Comparison of ENCODE assay signal across 23 mouse cellular contexts in genomic region chr12:98701564-98701963, GRCm38 (mm10). TPM values are rescaled to one million over a fixed set of nuclear protein-coding genes. Genes with fewer than 3 reads are reported as not detected.
DNase-seq lines count a peak whose midpoint lies in the region; ATAC-seq lines count a peak whose summit lies in the region.
"Had no signal": no experiment of that assay in that cellular context is flagged by ENCODE, and none has a peak within 500 bp of the region (broad histone marks: within the 10 kb centered on the region; RNA-seq: fewer than 3 reads in every experiment).

No protein-coding gene starts in this region.

- intact Hi-C loops in left cerebral cortex, postnatal 4 days (cut with DNase I), result no loop called here

- H3K27ac ChIP-seq in forebrain, embryonic 14.5 days (ENCODE audit: low read depth, low read length), result peak overlapping the region; percentile 66
- no peak overlapping the region for H3K27ac ChIP-seq in forebrain, embryonic 10.5 days
- H3K27ac ChIP-seq: embryonic facial prominence, embryonic 15.5 days; heart, embryonic 13.5 days; hindbrain, embryonic 15.5 days; left cerebral cortex, adult 2 months; limb, embryonic 10.5 days; neural tube, embryonic 15.5 days had no signal

- H3K4me2 ChIP-seq in forebrain, embryonic 14.5 days (ENCODE audit: low read length), result no peak overlapping the region
- H3K4me2 ChIP-seq: embryonic facial prominence, embryonic 15.5 days; heart, embryonic 13.5 days; hindbrain, embryonic 15.5 days; neural tube, embryonic 15.5 days had no signal

- DNase-seq in forebrain, embryonic 14.5 days (ENCODE audit: low spot score), result peak; percentile 23
- no peak for DNase-seq in forebrain, embryonic 10.5 days (ENCODE audit: extremely low spot score, low spot score)
- peak; percentile 42 for DNase-seq in left cerebral cortex, postnatal 4 days
- no peak for DNase-seq in left cerebral cortex, adult 11 months (ENCODE audit: low spot score)
- DNase-seq in cerebellum, adult 9-11 months, result peak; percentile 78
- DNase-seq in retina, postnatal 1 day, result peak; percentile 48
- DNase-seq in gastrocnemius, postnatal 4 days (ENCODE audit: low spot score in 2 of 2), result no peak
- DNase-seq in gastrocnemius, postnatal 10 days, result no peak
- DNase-seq: adrenal gland, postnatal 36 days; embryo, embryonic 11 days; lung, adult 18-20 months; lung, postnatal 14 days; midbrain, embryonic 14.5 days; right cerebral cortex, postnatal 4 days had no signal

- no peak overlapping the region for H3K4me3 ChIP-seq in forebrain, embryonic 14.5 days (ENCODE audit: low read depth, low read length)
- H3K4me3 ChIP-seq in forebrain, embryonic 10.5 days, result no peak overlapping the region
- H3K4me3 ChIP-seq: embryonic facial prominence, embryonic 15.5 days; heart, embryonic 13.5 days; hindbrain, embryonic 15.5 days; left cerebral cortex, adult 2 months; limb, embryonic 10.5 days; myocyte; neural tube, embryonic 15.5 days had no signal

- H3K27me3 ChIP-seq in forebrain, embryonic 14.5 days (replicated peaks; ENCODE audit: control insufficient read depth, insufficient read depth, low read length), result no peaks in the 10 kb centered on the region
- no peaks in the 10 kb centered on the region for H3K27me3 ChIP-seq in forebrain, embryonic 10.5 days (ENCODE audit: poor library complexity, severe bottlenecking)
- H3K27me3 ChIP-seq: CH12.LX; embryonic facial prominence, embryonic 15.5 days; heart, embryonic 13.5 days; hindbrain, embryonic 15.5 days; neural tube, embryonic 15.5 days had no signal

- 81% methylated on average over 9 of the region's 9 CpGs for WGBS in forebrain, embryonic 14.5 days
- 86% methylated on average over 9 of the region's 9 CpGs for WGBS in forebrain, embryonic 10.5 days

- no peaks in the 10 kb centered on the region for H3K9me3 ChIP-seq in forebrain, embryonic 14.5 days (replicated peaks; ENCODE audit: control insufficient read depth, low read length)
- H3K9me3 ChIP-seq in forebrain, embryonic 10.5 days, result no peaks in the 10 kb centered on the region
- H3K9me3 ChIP-seq: embryonic facial prominence, embryonic 15.5 days; heart, embryonic 13.5 days; hindbrain, embryonic 15.5 days; limb, embryonic 10.5 days; neural tube, embryonic 15.5 days had no signal

- peak; percentile 54; the same call in 1 of the 2 replicates for ATAC-seq in forebrain, embryonic 14.5 days
- ATAC-seq: intestine, postnatal 0 days had no signal

- peaks cover 20% of the 10 kb centered on the region; the same call in 1 of the 2 replicates for H3K36me3 ChIP-seq in forebrain, embryonic 14.5 days (ENCODE audit: control insufficient read depth, insufficient read depth, low read length)
- H3K36me3 ChIP-seq in forebrain, embryonic 10.5 days (replicated peaks), result peaks cover 83% of the 10 kb centered on the region
- H3K36me3 ChIP-seq: hindbrain, embryonic 15.5 days; neural tube, embryonic 15.5 days had no signal

- H3K4me1 ChIP-seq in forebrain, embryonic 14.5 days (ENCODE audit: control insufficient read depth, insufficient read depth, low read length), result no peaks in the 10 kb centered on the region
- no peaks in the 10 kb centered on the region for H3K4me1 ChIP-seq in forebrain, embryonic 10.5 days
- H3K4me1 ChIP-seq: embryonic facial prominence, embryonic 15.5 days; hindbrain, embryonic 15.5 days; limb, embryonic 10.5 days; neural tube, embryonic 15.5 days had no signal

- no peak overlapping the region for H3K9ac ChIP-seq in forebrain, embryonic 14.5 days (ENCODE audit: low read length)
- H3K9ac ChIP-seq: embryonic facial prominence, embryonic 15.5 days; heart, embryonic 13.5 days; hindbrain, embryonic 15.5 days; neural tube, embryonic 15.5 days had no signal

RNA-seq across cellular contexts. Expression of gene Ptpn21, which starts 35.6 kb away (rescaled TPM):
- polyA plus RNA-seq in forebrain, embryonic 14.5 days (2014; fragmentation: Nextera tagmentation; extraction: Ambion mirVana), result 3.2 and 4.8 TPM in 2 replicates
- 7.4 TPM in 2 replicates for polyA plus RNA-seq in forebrain, embryonic 10.5 days (2016; fragmentation: Nextera tagmentation; extraction: Ambion mirVana)
- 1 to 10 TPM; 7.3 to 8.4 TPM for total RNA-seq in left cerebral cortex, postnatal 4 days (2021)
- 10 to 100 TPM; 53.4 to 56.0 TPM for total RNA-seq in gastrocnemius, postnatal 4 days (2021)
- 10 to 100 TPM; 33.5 to 39.8 TPM for total RNA-seq in gastrocnemius, postnatal 10 days (2021)

RNA-seq across cellular contexts. Expression of gene Zc3h14, which starts 45.2 kb away (rescaled TPM):
- polyA plus RNA-seq in forebrain, embryonic 14.5 days (2014; fragmentation: Nextera tagmentation; extraction: Ambion mirVana), result 126 and 131 TPM in 2 replicates
- 133 and 141 TPM in 2 replicates for polyA plus RNA-seq in forebrain, embryonic 10.5 days (2016; fragmentation: Nextera tagmentation; extraction: Ambion mirVana)
- 100 to 1,000 TPM; 122 to 123 TPM for total RNA-seq in left cerebral cortex, postnatal 4 days (2021)
- 10 to 100 TPM; 67.9 to 75.1 TPM for total RNA-seq in gastrocnemius, postnatal 4 days (2021)
- 10 to 100 TPM; 51.8 to 55.9 TPM for total RNA-seq in gastrocnemius, postnatal 10 days (2021)

Comparison
In these comparisons a context has a peak if more than half of its experiments do, and no peak if none do; other contexts are left out.
1. DNase-seq: peak in forebrain, embryonic 14.5 days (single experiment), left cerebral cortex, postnatal 4 days (single experiment), cerebellum, adult 9-11 months (single experiment) and retina, postnatal 1 day (single experiment); none in forebrain, embryonic 10.5 days (single experiment), left cerebral cortex, adult 11 months (single experiment), gastrocnemius, postnatal 4 days (0 of 2) and gastrocnemius, postnatal 10 days (single experiment).